Mouse (Mus musculus): ENCODE data around the gene Slc38a6. TPM values are rescaled to one million over a fixed set of nuclear protein-coding genes. Genes with fewer than 3 reads are reported as not detected.

The Slc38a6 gene
- polyA plus RNA-seq, 1 experiment from 2014 or later = 8.3 TPM

DNA sequence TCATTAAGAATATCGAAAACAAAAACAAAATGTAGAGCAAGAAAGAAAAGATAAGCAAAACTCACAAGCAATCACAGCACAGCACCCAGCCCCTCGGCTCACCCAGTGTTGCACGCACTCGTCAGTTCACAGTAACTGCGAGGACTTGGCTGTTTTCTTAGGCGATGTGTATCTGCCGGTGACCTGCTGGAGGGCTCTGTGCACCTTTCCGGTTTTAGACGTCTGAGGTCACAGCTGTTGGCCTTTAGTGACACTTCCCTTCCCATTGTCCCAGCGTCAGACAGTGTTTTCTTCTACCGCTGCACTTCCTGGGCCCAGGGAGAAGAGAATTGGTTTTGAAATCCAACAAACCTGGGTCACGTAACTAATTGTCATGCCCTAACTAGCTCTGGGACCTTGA, 58.6 kb downstream of the Slc38a6 start:
- H3K27ac ChIP-seq (ENCODE audit: low read length) = no peak overlapping the region
- 0 out of 2 replicates have a peak, but pooled peaks cover 4% of the 10 kb centered on the region for H3K4me1 ChIP-seq (ENCODE audit: control insufficient read depth, insufficient read depth, low read length)
- no peaks in the 10 kb centered on the region for H3K36me3 ChIP-seq (ENCODE audit: control insufficient read depth, insufficient read depth, low read length)
- WGBS = 62% methylated on average over 12 of the region's 12 CpGs
- H3K27me3 ChIP-seq (ENCODE audit: control insufficient read depth, insufficient read depth, low read length) = no peaks in the 10 kb centered on the region
- no peak overlapping the region for H3K4me3 ChIP-seq (replicated peaks; ENCODE audit: low read length)
- H3K9me3 ChIP-seq (replicated peaks; ENCODE audit: control insufficient read depth, low read length) = no peaks in the 10 kb centered on the region
- ATAC-seq (ENCODE audit: insufficient read depth, low FRiP score) = no peak
- no peak overlapping the region for H3K9ac ChIP-seq (ENCODE audit: low read length)
- H3K4me2 ChIP-seq (ENCODE audit: low read depth, low read length) = no peak overlapping the region

DNA sequence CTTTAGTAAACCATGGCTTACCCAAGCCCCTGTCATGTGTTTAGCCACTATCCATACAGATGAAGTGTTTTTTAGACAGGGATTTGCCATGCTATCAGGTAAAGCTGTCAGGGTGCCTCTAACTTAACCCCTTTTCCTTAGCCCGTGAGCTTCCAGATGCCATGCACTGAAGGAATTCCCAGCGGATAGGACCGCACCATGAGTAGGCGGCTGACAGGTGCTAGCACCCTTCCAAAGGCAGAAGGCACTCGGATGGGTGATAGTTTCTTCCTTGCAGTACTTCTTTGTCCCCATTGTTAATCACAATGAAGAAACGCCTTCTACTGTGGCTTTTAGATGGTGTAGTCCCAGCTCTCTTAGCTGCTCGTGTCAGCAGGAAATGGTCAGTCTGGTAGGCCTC, 60.6 kb downstream of the Slc38a6 start:
- H3K9ac ChIP-seq (ENCODE audit: low read length) = no peak overlapping the region
- no peak overlapping the region for H3K4me3 ChIP-seq (replicated peaks; ENCODE audit: low read length)
- no peak overlapping the region for H3K4me2 ChIP-seq (ENCODE audit: low read depth, low read length)
- no peaks in the 10 kb centered on the region for H3K27me3 ChIP-seq (ENCODE audit: control insufficient read depth, insufficient read depth, low read length)
- ATAC-seq (ENCODE audit: insufficient read depth, low FRiP score) = no peak
- no peaks in the 10 kb centered on the region for H3K9me3 ChIP-seq (replicated peaks; ENCODE audit: control insufficient read depth, low read length)
- H3K36me3 ChIP-seq (ENCODE audit: control insufficient read depth, insufficient read depth, low read length) = no peaks in the 10 kb centered on the region
- H3K27ac ChIP-seq (ENCODE audit: low read length) = no peak overlapping the region
- 81% methylated on average over 7 of the region's 7 CpGs for WGBS
- 0 out of 2 replicates have a peak, but pooled peaks cover 7% of the 10 kb centered on the region for H3K4me1 ChIP-seq (ENCODE audit: control insufficient read depth, insufficient read depth, low read length)

DNA sequence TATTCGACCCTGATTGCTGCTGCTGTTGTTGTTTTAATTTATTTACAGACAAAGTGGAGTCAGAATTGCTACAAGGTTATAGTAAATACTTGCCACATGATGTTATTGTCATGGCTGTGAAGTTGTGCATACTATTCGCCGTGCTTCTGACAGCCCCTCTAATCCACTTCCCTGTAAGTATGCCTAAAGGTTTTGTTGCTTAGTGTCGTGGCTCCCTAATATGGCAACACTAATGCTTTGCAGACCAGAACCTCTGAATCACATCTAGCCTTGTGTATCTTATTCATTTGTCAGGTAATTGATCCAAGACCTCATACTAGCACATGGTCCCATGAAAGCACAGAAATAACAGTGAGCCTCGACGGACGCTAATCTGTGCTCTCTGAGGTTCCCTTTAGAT, 63.9 kb downstream of the Slc38a6 start:
- Histone ChIP-seq H3K36me3 (ENCODE audit: control insufficient read depth, insufficient read depth, low read length) (no peaks in the 10 kb centered on the region), H3K27me3 (ENCODE audit: control insufficient read depth, insufficient read depth, low read length) (no peaks in the 10 kb centered on the region), H3K4me1 (ENCODE audit: control insufficient read depth, insufficient read depth, low read length) (0 out of 2 replicates have a peak, but pooled peaks cover 7% of the 10 kb centered on the region), H3K27ac (ENCODE audit: low read length) (no peak overlapping the region), H3K4me2 (ENCODE audit: low read depth, low read length) (no peak overlapping the region), H3K9me3 (replicated peaks; ENCODE audit: control insufficient read depth, low read length) (no peaks in the 10 kb centered on the region), H3K9ac (ENCODE audit: low read length) (no peak overlapping the region), H3K4me3 (replicated peaks; ENCODE audit: low read length) (no peak overlapping the region)
- WGBS = 67% methylated on average over 7 of the region's 7 CpGs
- no peak for ATAC-seq (ENCODE audit: insufficient read depth, low FRiP score)

DNA sequence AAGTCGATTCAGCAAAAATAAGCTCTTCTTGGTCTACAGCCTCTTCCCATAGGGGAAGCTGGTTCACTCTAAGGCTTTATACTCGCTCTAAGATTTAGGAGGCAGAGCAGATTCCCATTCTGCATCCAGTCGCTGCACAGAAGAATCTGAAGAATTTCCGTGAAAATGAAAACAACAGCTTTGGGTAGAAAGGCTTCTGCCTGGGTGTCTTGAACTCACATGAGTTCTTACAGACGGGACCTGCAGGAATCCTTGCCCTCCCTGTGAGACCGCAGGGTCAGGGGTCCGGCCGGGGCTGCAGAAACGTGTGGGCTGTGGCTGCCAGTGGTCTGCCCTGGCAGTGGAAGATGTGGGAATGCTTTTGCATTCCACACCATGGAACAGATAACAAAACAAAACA, 64.4 kb downstream of the Slc38a6 start:
- no peaks in the 10 kb centered on the region for H3K27me3 ChIP-seq (ENCODE audit: control insufficient read depth, insufficient read depth, low read length)
- H3K9ac ChIP-seq (ENCODE audit: low read length) = peak overlapping the region; percentile 7; the same call in 1 of the 2 replicates
- H3K4me3 ChIP-seq (replicated peaks; ENCODE audit: low read length) = no peak overlapping the region
- 0 out of 2 replicates have a peak overlapping the region, but pooled peaks have one; percentile 19 for H3K4me2 ChIP-seq (ENCODE audit: low read depth, low read length)
- H3K9me3 ChIP-seq (replicated peaks; ENCODE audit: control insufficient read depth, low read length) = no peaks in the 10 kb centered on the region
- H3K27ac ChIP-seq (ENCODE audit: low read length) = no peak overlapping the region
- 35% methylated on average over 9 of the region's 9 CpGs for WGBS
- H3K4me1 ChIP-seq (ENCODE audit: control insufficient read depth, insufficient read depth, low read length) = 0 out of 2 replicates have a peak, but pooled peaks cover 7% of the 10 kb centered on the region
- no peak for ATAC-seq (ENCODE audit: insufficient read depth, low FRiP score)
- H3K36me3 ChIP-seq (ENCODE audit: control insufficient read depth, insufficient read depth, low read length) = no peaks in the 10 kb centered on the region

DNA sequence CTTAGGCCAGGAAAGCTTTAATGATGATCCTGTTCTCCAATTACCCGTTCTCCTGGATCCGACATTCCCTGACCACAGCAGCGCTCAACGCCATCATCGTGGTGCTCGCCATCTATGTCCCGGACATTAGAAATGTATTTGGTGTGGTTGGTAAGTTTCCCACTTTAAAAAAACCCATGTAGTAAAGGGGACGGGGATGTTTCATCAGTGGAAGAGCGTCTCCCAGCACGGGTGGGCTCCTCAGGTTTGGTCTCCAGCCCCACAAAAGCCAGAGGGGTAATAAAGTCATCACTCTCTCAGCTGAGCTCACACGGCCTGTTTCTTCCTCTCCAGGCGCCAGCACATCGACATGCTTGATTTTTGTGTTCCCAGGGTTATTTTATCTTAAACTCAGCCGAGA, 65.2 kb downstream of the Slc38a6 start:
- no peaks in the 10 kb centered on the region for H3K27me3 ChIP-seq (ENCODE audit: control insufficient read depth, insufficient read depth, low read length)
- no peaks in the 10 kb centered on the region for H3K9me3 ChIP-seq (replicated peaks; ENCODE audit: control insufficient read depth, low read length)
- no peak overlapping the region for H3K27ac ChIP-seq (ENCODE audit: low read length)
- H3K4me2 ChIP-seq (ENCODE audit: low read depth, low read length) = no peak overlapping the region
- ATAC-seq (ENCODE audit: insufficient read depth, low FRiP score) = no peak
- no peak overlapping the region for H3K9ac ChIP-seq (ENCODE audit: low read length)
- H3K4me3 ChIP-seq (replicated peaks; ENCODE audit: low read length) = no peak overlapping the region
- H3K4me1 ChIP-seq (ENCODE audit: control insufficient read depth, insufficient read depth, low read length) = 0 out of 2 replicates have a peak, but pooled peaks cover 7% of the 10 kb centered on the region
- 70% methylated on average over 14 of the region's 14 CpGs for WGBS
- no peaks in the 10 kb centered on the region for H3K36me3 ChIP-seq (ENCODE audit: control insufficient read depth, insufficient read depth, low read length)

DNA sequence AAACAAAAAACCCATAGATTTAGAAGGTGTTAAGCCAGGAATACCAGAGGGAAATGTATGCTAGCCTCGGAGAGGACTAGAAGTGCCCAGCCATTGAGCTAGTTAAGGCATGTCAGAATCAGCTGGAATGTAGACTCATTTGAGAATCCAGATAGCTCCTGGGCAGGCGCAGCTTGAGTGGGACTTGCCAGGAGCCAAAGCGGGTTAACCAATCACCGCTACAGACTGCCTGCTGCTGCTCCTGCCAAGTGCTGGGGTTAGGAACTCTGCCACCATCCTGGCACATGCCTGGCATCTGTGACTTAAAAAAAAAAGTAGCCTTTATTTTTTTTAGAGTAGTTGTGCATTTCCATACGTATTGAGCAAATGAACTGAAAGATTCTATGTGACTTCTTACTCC, 66.8 kb downstream of the Slc38a6 start:
- H3K9ac ChIP-seq (ENCODE audit: low read length) = no peak overlapping the region
- no peak overlapping the region for H3K4me3 ChIP-seq (replicated peaks; ENCODE audit: low read length)
- H3K4me1 ChIP-seq (ENCODE audit: control insufficient read depth, insufficient read depth, low read length) = 0 out of 2 replicates have a peak, but pooled peaks cover 7% of the 10 kb centered on the region
- WGBS = 84% methylated on average over 5 of the region's 5 CpGs
- H3K27ac ChIP-seq (ENCODE audit: low read length) = no peak overlapping the region
- H3K9me3 ChIP-seq (replicated peaks; ENCODE audit: control insufficient read depth, low read length) = no peaks in the 10 kb centered on the region
- ATAC-seq (ENCODE audit: insufficient read depth, low FRiP score) = no peak
- H3K27me3 ChIP-seq (ENCODE audit: control insufficient read depth, insufficient read depth, low read length) = no peaks in the 10 kb centered on the region
- H3K4me2 ChIP-seq (ENCODE audit: low read depth, low read length) = no peak overlapping the region
- H3K36me3 ChIP-seq (ENCODE audit: control insufficient read depth, insufficient read depth, low read length) = no peaks in the 10 kb centered on the region

DNA sequence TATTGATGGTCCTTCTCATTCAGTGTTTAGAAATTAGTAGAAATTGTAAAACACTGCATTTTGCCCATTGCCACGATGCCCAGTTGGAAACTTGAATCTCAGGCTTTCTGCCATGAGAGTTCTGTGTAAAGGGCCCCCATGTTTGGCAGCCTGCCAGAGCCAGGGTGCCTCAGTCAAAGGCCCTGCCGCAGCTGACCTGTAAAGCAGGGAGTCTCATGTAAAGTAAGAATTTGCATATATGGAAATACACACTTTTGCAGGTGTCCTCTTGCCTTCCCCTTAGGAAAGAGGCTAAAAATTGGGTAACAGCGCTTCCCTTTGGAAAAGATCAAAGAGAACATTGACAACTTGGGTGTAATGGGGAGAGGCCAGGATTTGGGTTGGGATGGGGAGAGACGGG, 67.9 kb downstream of the Slc38a6 start:
- no peak for ATAC-seq (ENCODE audit: insufficient read depth, low FRiP score)
- no peak overlapping the region for H3K27ac ChIP-seq (ENCODE audit: low read length)
- WGBS = 67% methylated on average over 4 of the region's 4 CpGs
- no peak overlapping the region for H3K9ac ChIP-seq (ENCODE audit: low read length)
- H3K9me3 ChIP-seq (replicated peaks; ENCODE audit: control insufficient read depth, low read length) = no peaks in the 10 kb centered on the region
- 0 out of 2 replicates have a peak, but pooled peaks cover 7% of the 10 kb centered on the region for H3K4me1 ChIP-seq (ENCODE audit: control insufficient read depth, insufficient read depth, low read length)
- H3K36me3 ChIP-seq (ENCODE audit: control insufficient read depth, insufficient read depth, low read length) = no peaks in the 10 kb centered on the region
- H3K4me3 ChIP-seq (replicated peaks; ENCODE audit: low read length) = no peak overlapping the region
- no peak overlapping the region for H3K4me2 ChIP-seq (ENCODE audit: low read depth, low read length)
- H3K27me3 ChIP-seq (ENCODE audit: control insufficient read depth, insufficient read depth, low read length) = no peaks in the 10 kb centered on the region

DNA sequence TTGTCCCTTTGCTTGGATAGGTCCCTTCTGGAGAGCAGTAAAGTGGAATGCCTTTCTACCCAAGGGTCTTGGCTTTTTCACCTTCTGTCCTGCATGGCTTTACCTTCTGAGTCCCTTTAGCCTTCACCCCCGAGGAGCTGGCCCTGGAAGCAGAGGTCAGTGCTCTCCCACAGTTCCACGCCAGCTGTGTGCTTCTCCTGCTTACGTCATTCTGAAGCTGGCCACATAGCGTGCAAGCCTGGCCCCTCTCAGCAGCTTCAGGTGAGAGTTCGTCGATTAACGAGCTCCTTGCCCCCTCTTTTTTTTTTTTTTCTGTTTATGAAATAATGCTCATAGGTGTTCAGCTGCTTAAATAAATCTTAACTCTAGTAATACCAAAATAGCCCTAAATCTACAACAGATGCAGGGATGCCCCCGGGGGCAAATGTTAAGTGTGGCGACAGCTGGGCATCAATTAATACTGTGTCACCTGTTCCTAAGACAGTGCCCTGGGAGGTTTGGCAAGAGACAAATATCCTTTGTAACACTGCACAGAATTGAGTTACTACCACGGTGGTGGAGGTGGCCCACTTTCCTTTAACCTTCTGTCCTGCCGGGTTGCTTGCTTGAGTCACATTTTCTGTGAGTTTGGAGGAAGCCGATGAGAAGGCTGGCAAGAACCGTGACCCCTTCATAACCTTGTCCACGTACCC, 68.7 kb downstream of the Slc38a6 start:
- WGBS = 68% methylated on average over 14 of the region's 14 CpGs
- no peak overlapping the region for H3K27ac ChIP-seq (ENCODE audit: low read length)
- no peak for ATAC-seq (ENCODE audit: insufficient read depth, low FRiP score)

DNA sequence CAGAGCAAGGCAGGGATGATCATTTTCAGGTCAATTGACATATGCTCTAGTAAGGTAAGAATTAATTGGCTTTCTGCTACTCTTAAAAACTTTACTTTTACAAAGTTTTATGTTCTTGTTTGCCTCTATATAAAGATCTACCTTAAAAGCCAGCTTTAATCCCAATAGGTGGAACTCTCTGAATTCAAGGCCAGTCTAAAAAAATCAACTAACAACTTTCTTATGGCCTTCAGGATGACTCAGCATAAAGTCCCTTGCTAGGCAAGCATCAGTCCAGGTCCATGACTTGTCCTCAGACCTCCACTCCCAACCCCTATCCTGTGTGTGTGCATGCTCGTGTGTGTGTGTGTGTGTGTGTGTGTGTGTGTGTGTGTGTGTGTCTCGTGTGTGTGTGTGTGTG, 70.1 kb downstream of the Slc38a6 start:
- ATAC-seq (ENCODE audit: insufficient read depth, low FRiP score) = no peak
- H3K9ac ChIP-seq (ENCODE audit: low read length) = no peak overlapping the region
- no peak overlapping the region for H3K27ac ChIP-seq (ENCODE audit: low read length)
- H3K36me3 ChIP-seq (ENCODE audit: control insufficient read depth, insufficient read depth, low read length) = no peaks in the 10 kb centered on the region
- no peaks in the 10 kb centered on the region for H3K27me3 ChIP-seq (ENCODE audit: control insufficient read depth, insufficient read depth, low read length)
- H3K9me3 ChIP-seq (replicated peaks; ENCODE audit: control insufficient read depth, low read length) = no peaks in the 10 kb centered on the region
- WGBS = 80% methylated on average over 2 of the region's 2 CpGs
- H3K4me2 ChIP-seq (ENCODE audit: low read depth, low read length) = no peak overlapping the region
- no peaks in the 10 kb centered on the region for H3K4me1 ChIP-seq (ENCODE audit: control insufficient read depth, insufficient read depth, low read length)
- H3K4me3 ChIP-seq (replicated peaks; ENCODE audit: low read length) = no peak overlapping the region

More for the DNA sequence above, 68.7 kb downstream of the Slc38a6 start:
- Histone ChIP-seq H3K4me2 (ENCODE audit: low read depth, low read length) (no peak overlapping the region), H3K4me1 (ENCODE audit: control insufficient read depth, insufficient read depth, low read length) (0 out of 2 replicates have a peak, but pooled peaks cover 7% of the 10 kb centered on the region), H3K9ac (ENCODE audit: low read length) (no peak overlapping the region), H3K36me3 (ENCODE audit: control insufficient read depth, insufficient read depth, low read length) (no peaks in the 10 kb centered on the region), H3K9me3 (replicated peaks; ENCODE audit: control insufficient read depth, low read length) (no peaks in the 10 kb centered on the region), H3K4me3 (replicated peaks; ENCODE audit: low read length) (no peak overlapping the region), H3K27me3 (ENCODE audit: control insufficient read depth, insufficient read depth, low read length) (no peaks in the 10 kb centered on the region)

All from stomach, embryonic 16.5 days (tissue).